14 mouse cellular contexts compared by ENCODE assay signal in genomic region chr14:35152450-35152849, GRCm38 (mm10).
DNase-seq lines count a peak whose midpoint lies in the region; ATAC-seq and TF ChIP-seq lines count a peak whose summit lies in the region.
"Had no signal": no experiment of that assay in that cellular context is flagged by ENCODE, and none has a peak within 500 bp of the region (broad histone marks: within the 10 kb centered on the region; RNA-seq: fewer than 3 reads in every experiment).

No protein-coding gene starts in this region.

- no peak for TF ChIP-seq CTCF in lung, postnatal 0 days (IDR thresholded peaks at IDR 0.05)

- H3K27me3 ChIP-seq in hindbrain, embryonic 12.5 days: no peaks in the 10 kb centered on the region
- no peaks in the 10 kb centered on the region for H3K27me3 ChIP-seq in hindbrain, embryonic 10.5 days (ENCODE audit: insufficient read depth, poor library complexity, severe bottlenecking)
- no peaks in the 10 kb centered on the region for H3K27me3 ChIP-seq in lung, postnatal 0 days (replicated peaks; ENCODE audit: insufficient read depth, low read length)
- no peaks in the 10 kb centered on the region for H3K27me3 ChIP-seq in embryonic facial prominence, embryonic 15.5 days
- H3K27me3 ChIP-seq in hindbrain, embryonic 15.5 days: no peaks in the 10 kb centered on the region
- H3K27me3 ChIP-seq: heart, embryonic 15.5 days; stomach, embryonic 15.5 days had no signal

- H3K4me2 ChIP-seq in hindbrain, embryonic 12.5 days (replicated peaks): no peak overlapping the region
- H3K4me2 ChIP-seq in lung, postnatal 0 days (replicated peaks; ENCODE audit: low read depth, low read length): no peak overlapping the region
- H3K4me2 ChIP-seq in embryonic facial prominence, embryonic 15.5 days (replicated peaks): no peak overlapping the region
- H3K4me2 ChIP-seq in hindbrain, embryonic 15.5 days: no peak overlapping the region
- H3K4me2 ChIP-seq: heart, embryonic 15.5 days; stomach, embryonic 15.5 days had no signal

- no peaks in the 10 kb centered on the region for H3K9me3 ChIP-seq in hindbrain, embryonic 12.5 days (replicated peaks)
- H3K9me3 ChIP-seq in hindbrain, embryonic 10.5 days: no peaks in the 10 kb centered on the region
- H3K9me3 ChIP-seq in lung, postnatal 0 days (ENCODE audit: low read length): no peaks in the 10 kb centered on the region
- H3K9me3 ChIP-seq in embryonic facial prominence, embryonic 15.5 days (replicated peaks): no peaks in the 10 kb centered on the region
- no peaks in the 10 kb centered on the region for H3K9me3 ChIP-seq in hindbrain, embryonic 15.5 days
- H3K9me3 ChIP-seq: heart, embryonic 15.5 days; stomach, embryonic 15.5 days had no signal

- no peak overlapping the region for H3K27ac ChIP-seq in hindbrain, embryonic 12.5 days
- no peak overlapping the region for H3K27ac ChIP-seq in hindbrain, embryonic 10.5 days
- H3K27ac ChIP-seq in lung, postnatal 0 days (ENCODE audit: low read length): no peak overlapping the region
- no peak overlapping the region for H3K27ac ChIP-seq in embryonic facial prominence, embryonic 15.5 days (replicated peaks)
- H3K27ac ChIP-seq in hindbrain, embryonic 15.5 days (replicated peaks): no peak overlapping the region
- H3K27ac ChIP-seq: heart, embryonic 15.5 days; stomach, embryonic 15.5 days had no signal

- H3K9ac ChIP-seq in hindbrain, embryonic 12.5 days: no peak overlapping the region
- no peak overlapping the region for H3K9ac ChIP-seq in lung, postnatal 0 days (replicated peaks; ENCODE audit: low read depth)
- H3K9ac ChIP-seq in embryonic facial prominence, embryonic 15.5 days: no peak overlapping the region
- H3K9ac ChIP-seq in hindbrain, embryonic 15.5 days: no peak overlapping the region
- H3K9ac ChIP-seq: heart, embryonic 15.5 days; stomach, embryonic 15.5 days had no signal

- no peak for DNase-seq in hindbrain, embryonic 10.5 days (ENCODE audit: low spot score)
- DNase-seq in lung, postnatal 10 days: peak; percentile 12
- DNase-seq in lung, postnatal 0 days (ENCODE audit: low spot score): no peak
- no peak for DNase-seq in spleen, adult 12 weeks (ENCODE audit: low spot score)
- no peak for DNase-seq in gastrocnemius, postnatal 4 days (ENCODE audit: low spot score in 2 of 2)
- DNase-seq: adrenal gland, postnatal 10 days; liver; lung, postnatal 14 days had no signal

- 88% methylated on average over 3 of the region's 3 CpGs for WGBS in hindbrain, embryonic 12.5 days
- WGBS in hindbrain, embryonic 10.5 days: 89% methylated on average over 3 of the region's 3 CpGs
- 59% methylated on average over 3 of the region's 3 CpGs for WGBS in lung, postnatal 0 days
- WGBS in embryonic facial prominence, embryonic 15.5 days: 51% methylated on average over 3 of the region's 3 CpGs
- 61% methylated on average over 3 of the region's 3 CpGs for WGBS in hindbrain, embryonic 15.5 days

- no peaks in the 10 kb centered on the region for H3K4me1 ChIP-seq in hindbrain, embryonic 12.5 days
- no peaks in the 10 kb centered on the region for H3K4me1 ChIP-seq in hindbrain, embryonic 10.5 days (replicated peaks)
- no peaks in the 10 kb centered on the region for H3K4me1 ChIP-seq in lung, postnatal 0 days (ENCODE audit: insufficient read depth, low read depth, low read length)
- H3K4me1 ChIP-seq in embryonic facial prominence, embryonic 15.5 days: no peaks in the 10 kb centered on the region
- H3K4me1 ChIP-seq in hindbrain, embryonic 15.5 days (replicated peaks): no peaks in the 10 kb centered on the region
- H3K4me1 ChIP-seq: heart, embryonic 15.5 days; stomach, embryonic 15.5 days had no signal

- ATAC-seq in hindbrain, embryonic 12.5 days (ENCODE audit: low FRiP score): peak; percentile 52; the same call in 1 of the 2 replicates
- ATAC-seq in lung, postnatal 0 days: no peak
- ATAC-seq in embryonic facial prominence, embryonic 15.5 days (ENCODE audit: insufficient number of reproducible peaks, low FRiP score, low TSS enrichment, low read depth): peak; percentile 51
- peak; percentile 68 for ATAC-seq in hindbrain, embryonic 15.5 days (ENCODE audit: low FRiP score, low read depth)
- ATAC-seq: inflammation-experienced regulatory T-cells, adult 6 months had no signal

- no peak overlapping the region for H3K4me3 ChIP-seq in hindbrain, embryonic 12.5 days
- H3K4me3 ChIP-seq in hindbrain, embryonic 10.5 days: no peak overlapping the region
- H3K4me3 ChIP-seq in lung, postnatal 0 days (ENCODE audit: low read depth, low read length): no peak overlapping the region
- no peak overlapping the region for H3K4me3 ChIP-seq in embryonic facial prominence, embryonic 15.5 days (replicated peaks)
- no peak overlapping the region for H3K4me3 ChIP-seq in hindbrain, embryonic 15.5 days
- H3K4me3 ChIP-seq: heart, embryonic 15.5 days; stomach, embryonic 15.5 days had no signal

- no peak for TF ChIP-seq EP300 in lung, postnatal 0 days (IDR thresholded peaks at IDR 0.05)

- no peaks in the 10 kb centered on the region for H3K36me3 ChIP-seq in hindbrain, embryonic 12.5 days
- no peaks in the 10 kb centered on the region for H3K36me3 ChIP-seq in hindbrain, embryonic 10.5 days
- no peaks in the 10 kb centered on the region for H3K36me3 ChIP-seq in lung, postnatal 0 days (ENCODE audit: insufficient read depth, low read length)
- H3K36me3 ChIP-seq in embryonic facial prominence, embryonic 15.5 days: no peaks in the 10 kb centered on the region
- no peaks in the 10 kb centered on the region for H3K36me3 ChIP-seq in hindbrain, embryonic 15.5 days
- H3K36me3 ChIP-seq: heart, embryonic 15.5 days; stomach, embryonic 15.5 days had no signal
